Mouse (Mus musculus): Measurements from ENCODE around the gene Pawr. TPM values are rescaled to one million over a fixed set of nuclear protein-coding genes. Genes with fewer than 3 reads are reported as not detected.
"Not testable (repeated sequence)": the region's sequence is repeated elsewhere in the genome, so short reads cannot be mapped to it uniquely, and the experiment has no call there.

Gene Pawr
- total and polyA plus RNA-seq, 2 experiments from 2014 or later: 3.0 to 5.0 TPM

DNA sequence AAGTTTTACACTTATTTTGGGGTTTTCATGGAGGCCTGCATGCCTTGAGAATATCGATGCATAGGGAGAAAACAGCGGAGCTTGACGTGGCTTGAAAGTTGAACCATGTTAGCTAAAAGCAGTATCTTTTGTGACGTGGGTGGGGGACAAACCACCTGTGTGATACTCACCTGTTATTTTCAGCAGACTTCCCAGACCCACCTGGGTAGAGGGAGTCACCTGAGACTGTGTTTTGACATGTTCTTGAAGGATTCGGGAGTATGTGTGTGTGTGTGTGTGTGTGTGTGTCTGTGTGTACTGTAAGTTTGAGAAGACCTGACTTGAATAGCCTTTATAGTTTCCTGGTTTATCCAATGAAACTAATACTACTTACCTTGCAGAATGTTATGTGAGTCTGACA is 7.2 kb downstream of the Pawr start:
- H3K9me3 ChIP-seq (ENCODE audit: low read length): no peaks in the 10 kb centered on the region
- no peaks in the 10 kb centered on the region for H3K4me1 ChIP-seq (ENCODE audit: insufficient read depth)
- DNase-seq (no peak), ATAC-seq (no peak)
- no peaks in the 10 kb centered on the region for H3K36me3 ChIP-seq (ENCODE audit: insufficient read depth)
- no peaks in the 10 kb centered on the region for H3K27me3 ChIP-seq (ENCODE audit: insufficient read depth, low read length)
- no peak for TF ChIP-seq CTCF (IDR thresholded peaks at IDR 0.05; ENCODE audit: low read depth)
- no peak overlapping the region for H3K4me3 ChIP-seq (ENCODE audit: low read depth, low read length)
- H3K9ac ChIP-seq: no peak overlapping the region
- H3K27ac ChIP-seq (ENCODE audit: low read depth, low read length): no peak overlapping the region
- H3K4me2 ChIP-seq (ENCODE audit: low read depth): no peak overlapping the region
- WGBS: 72% methylated on average over 5 of the region's 5 CpGs

DNA sequence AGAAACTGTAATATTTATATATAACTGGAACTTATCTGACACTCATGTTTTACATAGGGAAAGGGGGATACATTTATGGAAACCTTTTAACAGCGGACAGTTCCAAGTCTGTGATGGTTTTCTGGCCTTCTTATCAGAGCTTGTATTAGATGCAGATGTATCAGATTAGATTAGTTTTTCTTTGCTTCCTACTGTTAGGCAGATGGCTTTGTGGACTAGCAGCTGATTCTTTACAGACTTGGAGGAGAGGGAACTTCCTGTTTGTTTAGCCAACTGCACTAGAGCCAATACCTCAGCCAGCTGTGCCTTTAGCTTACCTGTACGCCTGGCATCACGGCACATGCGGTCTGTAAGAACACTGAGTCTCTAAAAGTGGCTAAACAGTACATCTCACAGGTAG is 8.0 kb downstream of the Pawr start:
- WGBS: 92% methylated on average over 4 of the region's 4 CpGs
- no peak for TF ChIP-seq CTCF (IDR thresholded peaks at IDR 0.05; ENCODE audit: low read depth)
- no peaks in the 10 kb centered on the region for H3K27me3 ChIP-seq (ENCODE audit: insufficient read depth, low read length)

DNA sequence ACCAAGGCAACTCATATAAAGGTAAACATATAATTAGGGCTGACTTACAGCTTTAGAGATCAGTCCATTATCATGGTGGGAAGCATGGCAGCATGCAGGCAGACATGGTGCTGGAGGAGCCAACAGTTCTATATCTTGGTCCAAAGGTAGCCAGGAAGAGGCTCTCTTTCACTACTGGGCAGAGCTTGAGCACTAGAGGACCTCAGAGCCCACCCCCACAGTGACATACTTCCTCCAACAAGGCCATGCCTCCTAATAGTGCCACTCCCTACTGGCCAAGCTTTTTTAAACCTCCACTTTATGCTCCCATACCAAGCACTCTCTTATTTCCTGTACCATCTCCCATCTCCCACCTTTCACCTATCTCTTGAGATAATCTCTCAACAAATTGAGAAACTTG is 11.8 kb downstream of the Pawr start:
- Histone ChIP-seq H3K4me3 (ENCODE audit: low read depth, low read length) (no peak overlapping the region), H3K27me3 (ENCODE audit: insufficient read depth, low read length) (no peaks in the 10 kb centered on the region), H3K27ac (ENCODE audit: low read depth, low read length) (no peak overlapping the region), H3K9ac (no peak overlapping the region), H3K36me3 (ENCODE audit: insufficient read depth) (no peaks in the 10 kb centered on the region), H3K9me3 (ENCODE audit: low read length) (no peaks in the 10 kb centered on the region), H3K4me1 (ENCODE audit: insufficient read depth) (no peaks in the 10 kb centered on the region), H3K4me2 (ENCODE audit: low read depth) (no peak overlapping the region)
- TF ChIP-seq CTCF (IDR thresholded peaks at IDR 0.05; ENCODE audit: low read depth): no peak
- ATAC-seq (no peak), DNase-seq (no peak)

More for the DNA sequence above, 8.0 kb downstream of the Pawr start:
- no peaks in the 10 kb centered on the region for H3K9me3 ChIP-seq (ENCODE audit: low read length)
- H3K4me2 ChIP-seq (ENCODE audit: low read depth): no peak overlapping the region
- H3K36me3 ChIP-seq (ENCODE audit: insufficient read depth): no peaks in the 10 kb centered on the region
- H3K9ac ChIP-seq: no peak overlapping the region
- no peaks in the 10 kb centered on the region for H3K4me1 ChIP-seq (ENCODE audit: insufficient read depth)
- no peak overlapping the region for H3K27ac ChIP-seq (ENCODE audit: low read depth, low read length)
- no peak for ATAC-seq
- DNase-seq: no peak
- H3K4me3 ChIP-seq (ENCODE audit: low read depth, low read length): no peak overlapping the region

DNA sequence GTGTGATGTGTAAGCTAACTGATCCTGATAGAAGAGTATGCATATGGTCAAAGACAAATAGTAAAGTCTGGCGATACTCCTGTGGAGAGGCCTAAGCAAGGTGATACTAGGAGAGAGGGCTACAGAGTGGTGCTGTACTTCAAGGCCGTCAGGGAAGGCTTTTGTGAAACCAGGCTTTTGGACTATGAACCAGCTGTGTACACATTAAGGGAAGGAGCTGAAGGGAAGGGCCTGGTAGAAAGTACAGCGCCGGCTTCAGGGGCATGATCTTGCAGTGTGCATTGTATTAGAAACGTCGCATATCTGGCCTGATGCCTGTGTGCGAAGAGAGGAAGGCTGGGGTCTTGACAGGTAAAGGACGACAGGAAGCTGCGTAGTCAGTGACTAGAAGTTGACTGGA is 13.2 kb downstream of the Pawr start:
- Histone ChIP-seq H3K9me3 (ENCODE audit: low read length) (no peaks in the 10 kb centered on the region), H3K4me2 (ENCODE audit: low read depth) (no peak overlapping the region), H3K27me3 (ENCODE audit: insufficient read depth, low read length) (no peaks in the 10 kb centered on the region), H3K4me3 (ENCODE audit: low read depth, low read length) (no peak overlapping the region), H3K27ac (ENCODE audit: low read depth, low read length) (no peak overlapping the region), H3K4me1 (ENCODE audit: insufficient read depth) (no peaks in the 10 kb centered on the region), H3K36me3 (ENCODE audit: insufficient read depth) (no peaks in the 10 kb centered on the region), H3K9ac (no peak overlapping the region)
- no peak for TF ChIP-seq CTCF (IDR thresholded peaks at IDR 0.05; ENCODE audit: low read depth)
- ATAC-seq: no peak
- DNase-seq: no peak
- 98% methylated on average over 9 of the region's 9 CpGs for WGBS

GRCm38 (mm10) chr10:108346301-108346700 is 14.4 kb downstream of the Pawr start:
- not testable (repeated sequence) for H3K27ac ChIP-seq (ENCODE audit: low read depth, low read length); H3K27me3 ChIP-seq (ENCODE audit: insufficient read depth, low read length); H3K9ac ChIP-seq; H3K4me2 ChIP-seq (ENCODE audit: low read depth); ATAC-seq; H3K4me3 ChIP-seq (ENCODE audit: low read depth, low read length); H3K4me1 ChIP-seq (ENCODE audit: insufficient read depth); H3K36me3 ChIP-seq (ENCODE audit: insufficient read depth); DNase-seq; H3K9me3 ChIP-seq (ENCODE audit: low read length)
- WGBS: 96% methylated on average over 4 of the region's 4 CpGs

DNA sequence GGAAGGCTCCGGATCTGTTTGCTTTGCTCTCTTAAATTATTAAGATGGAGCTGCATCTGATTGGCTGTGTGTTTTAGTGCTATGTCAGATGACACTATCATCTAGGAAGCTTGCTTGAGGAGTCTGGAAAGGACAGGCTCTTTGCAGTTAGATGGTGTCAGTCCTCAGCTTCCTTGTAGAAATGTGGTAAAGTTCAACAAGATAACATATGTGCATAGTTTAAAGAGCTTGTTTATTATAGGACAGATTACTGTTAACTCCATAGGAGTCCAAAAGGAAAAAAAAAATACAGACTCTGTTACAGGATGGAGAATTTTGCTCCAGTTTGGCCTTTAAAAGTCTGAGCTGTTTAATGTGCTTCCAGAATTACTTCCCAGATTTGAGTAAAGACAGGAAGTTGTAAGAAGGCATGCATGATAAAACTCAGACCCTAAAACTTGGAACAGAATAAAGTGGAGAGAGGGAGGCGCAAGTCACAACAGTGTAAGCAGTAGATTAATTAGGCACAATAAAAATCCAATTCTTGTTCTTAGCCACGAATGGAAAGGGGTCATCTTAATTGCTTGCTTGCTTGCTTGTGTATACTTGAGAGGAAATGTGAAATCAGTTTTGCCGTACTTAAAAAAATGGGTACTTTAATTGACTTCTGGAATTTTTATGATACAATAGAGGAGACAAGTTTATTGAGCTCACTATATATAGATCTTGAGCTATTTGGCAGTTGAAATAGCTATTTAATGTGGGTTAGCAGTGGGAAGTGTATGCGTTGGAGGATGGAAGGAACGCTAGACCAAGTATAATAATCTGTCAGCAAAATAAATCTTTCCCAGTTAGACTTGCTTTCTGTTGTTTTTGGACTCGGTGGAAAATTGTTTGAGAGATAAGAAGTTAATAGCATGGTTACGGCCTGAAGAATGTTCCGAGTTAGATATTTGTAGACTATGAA is 18.5 kb downstream of the Pawr start:
- ATAC-seq: no peak
- 71% methylated on average over 9 of the region's 9 CpGs for WGBS
- H3K4me1 ChIP-seq (ENCODE audit: insufficient read depth): no peaks in the 10 kb centered on the region
- no peak for DNase-seq
- H3K36me3 ChIP-seq (ENCODE audit: insufficient read depth): no peaks in the 10 kb centered on the region
- no peak for TF ChIP-seq CTCF (IDR thresholded peaks at IDR 0.05; ENCODE audit: low read depth)
- no peaks in the 10 kb centered on the region for H3K27me3 ChIP-seq (ENCODE audit: insufficient read depth, low read length)
- no peak overlapping the region for H3K4me3 ChIP-seq (ENCODE audit: low read depth, low read length)
- no peaks in the 10 kb centered on the region for H3K9me3 ChIP-seq (ENCODE audit: low read length)
- no peak overlapping the region for H3K27ac ChIP-seq (ENCODE audit: low read depth, low read length)
- no peak overlapping the region for H3K9ac ChIP-seq
- H3K4me2 ChIP-seq (ENCODE audit: low read depth): no peak overlapping the region

DNA sequence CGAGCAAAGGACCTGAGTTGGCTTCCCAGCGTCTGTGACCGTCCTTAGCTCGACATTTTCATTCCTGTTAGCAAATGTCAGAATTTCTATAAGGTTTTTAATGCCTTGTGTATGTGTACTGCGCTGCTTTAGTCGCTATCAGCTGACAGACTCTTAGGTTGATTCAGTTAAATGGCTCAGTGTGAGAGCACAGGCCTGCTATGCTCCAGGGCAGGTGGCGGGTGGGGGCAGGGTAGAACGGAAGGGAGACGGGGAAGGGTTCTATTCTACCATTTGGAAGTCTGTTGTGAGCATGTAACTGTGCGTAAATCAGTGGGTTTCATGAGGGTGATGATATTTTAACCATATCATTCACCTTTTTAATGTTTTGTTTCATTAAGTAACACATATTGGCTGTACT is 21.0 kb downstream of the Pawr start:
- Histone ChIP-seq H3K4me3 (ENCODE audit: low read depth, low read length) (no peak overlapping the region), H3K27ac (ENCODE audit: low read depth, low read length) (no peak overlapping the region), H3K36me3 (ENCODE audit: insufficient read depth) (no peaks in the 10 kb centered on the region), H3K9ac (no peak overlapping the region), H3K27me3 (ENCODE audit: insufficient read depth, low read length) (no peaks in the 10 kb centered on the region), H3K4me1 (ENCODE audit: insufficient read depth) (no peaks in the 10 kb centered on the region), H3K4me2 (ENCODE audit: low read depth) (no peak overlapping the region), H3K9me3 (ENCODE audit: low read length) (no peaks in the 10 kb centered on the region)
- 85% methylated on average over 10 of the region's 10 CpGs for WGBS
- DNase-seq: no peak
- ATAC-seq: no peak
- no peak for TF ChIP-seq CTCF (IDR thresholded peaks at IDR 0.05; ENCODE audit: low read depth)
